Mouse (Mus musculus) kidney, postnatal 0 days (tissue): ENCODE measurements around the gene Xlr3b. TPM values are rescaled to one million over a fixed set of nuclear protein-coding genes. Genes with fewer than 3 reads are reported as not detected.
A peak's percentile ranks its signal among the peaks of the same experiment; 100 is the strongest.
"Not testable (repeated sequence)": the region's sequence is repeated elsewhere in the genome, so short reads cannot be mapped to it uniquely, and the experiment has no call there.

Source experiments
- ATAC-seq: fragments of 200-750 bp; cut with Nextera tagmentation; replicated peaks from 2 replicates; pipeline ENCODE4 v1.8.0; 2017; ENCODE audit warnings: low read depth, moderate number of reproducible peaks, moderate TSS enrichment, moderate library complexity; ENCODE audit not compliant: low FRiP score
- DNase-seq: peaks from one replicate; pipeline ENCODE4 v3.0.0-alpha.2; 2016; ENCODE audit warnings: low spot score
- H3K27ac ChIP-seq: fragments of 300-500 bp; sonication (generic); 2 replicates; pipeline ENCODE4 v1.5.1; 2014; ENCODE audit warnings: mild to moderate bottlenecking
- H3K27me3 ChIP-seq: fragments of 300-500 bp; sonication (generic); 2 replicates; pipeline ENCODE4 v1.6.1; 2014; ENCODE audit warnings: low read length, mixed read lengths; ENCODE audit not compliant: insufficient read depth
- H3K36me3 ChIP-seq: fragments of 300-500 bp; sonication (generic); 2 replicates; pipeline ENCODE4 v1.6.1; 2014; ENCODE audit warnings: low read length, mixed read lengths; ENCODE audit not compliant: insufficient read depth
- H3K4me1 ChIP-seq: fragments of 300-500 bp; sonication (generic); replicated peaks from 2 replicates; pipeline ENCODE4 v1.6.1; 2014; ENCODE audit warnings: antibody characterized with exemption, low read length, mixed read lengths; ENCODE audit not compliant: insufficient read depth
- H3K4me2 ChIP-seq: fragments of 300-500 bp; sonication (generic); 2 replicates; pipeline ENCODE4 v1.6.1; 2014; ENCODE audit warnings: mild to moderate bottlenecking, low read length, moderate library complexity, mixed read lengths
- H3K4me3 ChIP-seq: fragments of 300-500 bp; sonication (generic); replicated peaks from 2 replicates; pipeline ENCODE4 v1.5.1; 2014; ENCODE audit warnings: low read depth, low read length
- H3K9ac ChIP-seq: fragments of 300-500 bp; sonication (generic); 2 replicates; pipeline ENCODE4 v1.6.1; 2014; ENCODE audit warnings: low read depth, low read length
- H3K9me3 ChIP-seq: fragments of 300-500 bp; sonication (generic); replicated peaks from 2 replicates; pipeline ENCODE4 v1.6.1; 2016; ENCODE audit warnings: low read length, inconsistent platforms, mixed read lengths
- CTCF ChIP-seq: IDR thresholded peaks from 2 replicates; pipeline ENCODE4 v1.5.1; 2016; ENCODE audit warnings: antibody characterized with exemption, low read depth, mild to moderate bottlenecking, moderate library complexity
- WGBS: fragments of 180-500 bp; shearing (Covaris S2); extraction: QIAGEN DNeasy Blood & Tissue Kit; methylation state at CpG from one replicate; pipeline ENCODE4 v1.1.7; 2014; 5-methylcytosine and 5-hydroxymethylcytosine counted together
- polyA plus RNA-seq: library from polyadenylated mRNA; unstranded; fragments of >200 nt; fragmentation: Nextera tagmentation; extraction: Ambion mirVana; gene quantifications from 2 replicates; pipeline ENCODE4 v1.2.1, GENCODE M21; 2015

The Xlr3b gene
- polyA plus RNA-seq, 1 experiment from 2014 or later: 26.3 TPM

DNA sequence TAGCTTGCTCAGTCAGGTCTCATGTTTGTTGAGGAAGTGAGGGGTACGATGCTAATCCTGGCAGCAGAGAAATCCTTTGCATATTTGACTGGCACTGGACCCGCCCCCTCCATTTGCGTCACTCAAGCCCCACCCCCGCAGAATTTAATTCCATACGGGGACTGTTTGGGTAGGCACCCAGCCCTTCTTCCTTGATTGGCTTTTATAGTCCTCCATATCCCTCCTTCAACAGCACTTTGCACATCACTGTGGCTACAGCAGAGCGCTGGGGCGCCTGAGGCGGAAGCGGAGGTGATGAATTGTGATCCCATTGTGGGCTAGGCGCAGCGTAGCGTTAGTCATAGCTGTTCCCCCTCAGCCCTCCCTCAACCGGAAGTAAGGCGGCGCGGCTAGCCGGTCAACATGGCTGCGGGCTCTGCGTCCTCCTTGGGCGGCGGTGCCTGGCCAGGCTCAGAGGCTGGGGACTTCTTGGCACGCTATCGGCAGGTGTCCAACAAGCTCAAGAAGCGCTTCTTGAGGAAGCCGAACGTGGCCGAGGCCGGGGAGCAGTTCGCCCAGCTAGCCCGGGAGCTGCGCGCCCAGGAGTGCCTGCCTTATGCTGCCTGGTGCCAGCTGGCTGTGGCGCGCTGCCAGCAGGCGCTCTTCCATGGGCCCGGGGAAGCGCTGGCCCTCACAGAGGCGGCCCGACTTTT, 36.1 kb downstream of the Xlr3b start, which contains the start of gene F8a:
Gene F8a (plus strand): TSS at position 378 of the 692 bp plus-strand sequence.
- H3K4me3 ChIP-seq: peak within 1 kb of the TSS; percentile 59

GRCm38 (mm10) chrX:73228606-73229214, 36.7 kb downstream of the Xlr3b start:
- DNase-seq (peak; percentile 27), ATAC-seq (peak; percentile 80)
- TF ChIP-seq CTCF: peak; percentile 17; the same call in 1 of the 2 replicates
- peak overlapping the region; percentile 70 for H3K4me2 ChIP-seq
- 33% methylated on average over 46 of the region's 51 CpGs for WGBS
- peak overlapping the region; percentile 59 for H3K4me3 ChIP-seq
- no peaks in the 10 kb centered on the region for H3K4me1 ChIP-seq
- no peaks in the 10 kb centered on the region for H3K27me3 ChIP-seq
- H3K9me3 ChIP-seq: no peaks in the 10 kb centered on the region
- H3K9ac ChIP-seq: peak overlapping the region; percentile 71
- peak overlapping the region; percentile 92 for H3K27ac ChIP-seq
- H3K36me3 ChIP-seq: no peaks in the 10 kb centered on the region

More for the DNA sequence above, 36.1 kb downstream of the Xlr3b start, which contains the start of gene F8a:
- no peak for TF ChIP-seq CTCF
- peak within 1 kb of the TSS; percentile 70 for H3K4me2 ChIP-seq
- H3K9ac ChIP-seq: peak within 1 kb of the TSS; percentile 71
- H3K27me3 ChIP-seq: no peaks in the 10 kb centered on the region
- H3K9me3 ChIP-seq: no peaks in the 10 kb centered on the region
- ATAC-seq: peak; percentile 95
- H3K4me1 ChIP-seq: no peaks in the 10 kb centered on the region
- H3K36me3 ChIP-seq: no peaks in the 10 kb centered on the region
- peak; percentile 88 for DNase-seq
- WGBS: 29% methylated on average over 39 of the region's 39 CpGs
- H3K27ac ChIP-seq: peak within 1 kb of the TSS; percentile 92

- Histone ChIP-seq H3K27ac (no peak overlapping the region), H3K4me2 (peak overlapping the region; percentile 70), H3K4me3 (peak overlapping the region; percentile 59), H3K9ac (peak overlapping the region; percentile 71; the same call in 1 of the 2 replicates), H3K27me3 (no peaks in the 10 kb centered on the region), H3K9me3 (no peaks in the 10 kb centered on the region), H3K36me3 (no peaks in the 10 kb centered on the region), H3K4me1 (no peaks in the 10 kb centered on the region)
- WGBS: 40% methylated on average over 3 of the region's 3 CpGs
- ATAC-seq (no peak), DNase-seq (no peak)
- TF ChIP-seq CTCF: no peak
Measured at GRCm38 (mm10) chrX:73229288-73229687, 37.3 kb downstream of the Xlr3b start.

- H3K27me3 ChIP-seq, H3K36me3 ChIP-seq, H3K9ac ChIP-seq, H3K4me2 ChIP-seq, H3K4me3 ChIP-seq, H3K4me1 ChIP-seq, ATAC-seq, H3K9me3 ChIP-seq, DNase-seq, H3K27ac ChIP-seq: not testable (repeated sequence)
- 89% methylated on average over 13 of the region's 14 CpGs for WGBS
Measured at GRCm38 (mm10) chrX:73242821-73243325, 50.9 kb downstream of the Xlr3b start, which contains the start of gene Xlr4c. Gene Xlr4c (minus strand): TSS chrX:73243130.

Other genes starting within 250 kb of the Xlr3b start
- 8.2 and 8.7 TPM in 2 replicates for gene Zfp185, start 204.9 kb upstream of the Xlr3b start, polyA plus RNA-seq
- not detected in 2 replicates for gene Pnma5, start 155.1 kb upstream of the Xlr3b start, polyA plus RNA-seq
- gene Pnma3, start 127.4 kb upstream of the Xlr3b start, polyA plus RNA-seq: 0.04 and 0.06 TPM in 2 replicates
- 0.79 and 3.6 TPM in 2 replicates for gene Xlr4a, start 109.7 kb upstream of the Xlr3b start, polyA plus RNA-seq
- 1.7 and 7.6 TPM in 2 replicates for gene Xlr3a, start 95.1 kb upstream of the Xlr3b start, polyA plus RNA-seq
- gene Gm14685, start 75.2 kb upstream of the Xlr3b start, polyA plus RNA-seq: 0.07 TPM in 1 of 2 replicates, not detected in the other
- gene Xlr5b, start 43.4 kb upstream of the Xlr3b start, polyA plus RNA-seq: 0.13 and 0.21 TPM in 2 replicates
- not detected in 2 replicates for gene DXBay18, start 42.8 kb upstream of the Xlr3b start, polyA plus RNA-seq
- gene Spin2d, start 15.2 kb upstream of the Xlr3b start, polyA plus RNA-seq: not detected in 2 replicates
- gene Xlr4b, start 22.1 kb downstream of the Xlr3b start, polyA plus RNA-seq: 2.8 TPM in 1 of 2 replicates, not detected in the other
- gene F8a, start 36.1 kb downstream of the Xlr3b start, polyA plus RNA-seq: 15.1 and 16.6 TPM in 2 replicates
- 0.14 TPM in 1 of 2 replicates, not detected in the other for gene Xlr4c, start 50.9 kb downstream of the Xlr3b start, polyA plus RNA-seq
- gene Xlr3c, start 73.2 kb downstream of the Xlr3b start, polyA plus RNA-seq: 0.09 TPM in 1 of 2 replicates, not detected in the other
- gene Xlr5a, start 100.8 kb downstream of the Xlr3b start, polyA plus RNA-seq: 0.16 TPM in 1 of 2 replicates, not detected in the other
- gene Xlr5c, start 100.8 kb downstream of the Xlr3b start, polyA plus RNA-seq: 0.20 TPM in 1 of 2 replicates, not detected in the other
- gene Gm45015, start 144.6 kb downstream of the Xlr3b start, polyA plus RNA-seq: not detected in 2 replicates
- 5.4 and 6.0 TPM in 2 replicates for gene Zfp275, start 150.4 kb downstream of the Xlr3b start, polyA plus RNA-seq
- not detected in 2 replicates for gene Gm18336, start 206.5 kb downstream of the Xlr3b start, polyA plus RNA-seq
- gene Zfp92, start 218.9 kb downstream of the Xlr3b start, polyA plus RNA-seq: 0.04 and 0.05 TPM in 2 replicates
- gene Trex2, start 243.1 kb downstream of the Xlr3b start, polyA plus RNA-seq: 0.12 and 0.18 TPM in 2 replicates